Mouse (Mus musculus) kidney, embryonic 15.5 days (tissue): Measurements from ENCODE around the gene Hip1r. TPM values are rescaled to one million over a fixed set of nuclear protein-coding genes. Genes with fewer than 3 reads are reported as not detected.

Source experiments
- ATAC-seq: fragments of 200-750 bp; cut with Nextera tagmentation; replicated peaks from 2 replicates; pipeline ENCODE4 v1.8.0; 2017; ENCODE audit warnings: moderate TSS enrichment; ENCODE audit not compliant: low FRiP score
- H3K27ac ChIP-seq: fragments of 300-500 bp; sonication (generic); 2 replicates; pipeline ENCODE4 v1.5.1; 2015; ENCODE audit warnings: mild to moderate bottlenecking, inconsistent platforms
- H3K27me3 ChIP-seq: fragments of 300-500 bp; sonication (generic); 2 replicates; pipeline ENCODE4 v1.6.1; 2015; ENCODE audit warnings: inconsistent platforms
- H3K36me3 ChIP-seq: fragments of 300-500 bp; sonication (generic); 2 replicates; pipeline ENCODE4 v1.6.1; 2015; ENCODE audit warnings: inconsistent platforms
- H3K4me1 ChIP-seq: fragments of 300-500 bp; sonication (generic); 2 replicates; pipeline ENCODE4 v1.6.1; 2015; ENCODE audit warnings: inconsistent platforms
- H3K4me2 ChIP-seq: fragments of 300-500 bp; sonication (generic); 2 replicates; pipeline ENCODE4 v1.6.1; 2015; ENCODE audit warnings: moderate library complexity, mild to moderate bottlenecking, inconsistent platforms
- H3K4me3 ChIP-seq: fragments of 300-500 bp; sonication (generic); replicated peaks from 2 replicates; pipeline ENCODE4 v1.5.1; 2015; ENCODE audit warnings: mild to moderate bottlenecking, inconsistent platforms
- H3K9ac ChIP-seq: fragments of 300-500 bp; sonication (generic); 2 replicates; pipeline ENCODE4 v1.6.1; 2015; ENCODE audit warnings: mild to moderate bottlenecking, inconsistent platforms
- H3K9me3 ChIP-seq: fragments of 300-500 bp; sonication (generic); replicated peaks from 2 replicates; pipeline ENCODE4 v1.6.1; 2016; ENCODE audit warnings: inconsistent platforms
- WGBS: fragments of 180-500 bp; shearing (Covaris S2); methylation state at CpG from one replicate; pipeline ENCODE4 v1.1.7; 2015; ENCODE audit warnings: mixed read lengths; 5-methylcytosine and 5-hydroxymethylcytosine counted together
- polyA plus RNA-seq: library from polyadenylated mRNA; unstranded; fragments of >200 nt; fragmentation: Nextera tagmentation; extraction: Ambion mirVana; gene quantifications from 2 replicates; pipeline ENCODE4 v1.2.1, GENCODE M21; 2015

The Hip1r gene
- 18.2 and 20.0 TPM in 2 replicates for polyA plus RNA-seq

- Histone ChIP-seq H3K27ac (peak within 1 kb of the TSS; percentile 83), H3K36me3 (no peaks in the 10 kb centered on the region), H3K27me3 (peaks cover 2% of the 10 kb centered on the region; the same call in 1 of the 2 replicates), H3K9ac (peak within 1 kb of the TSS; percentile 73), H3K4me1 (peaks cover 56% of the 10 kb centered on the region), H3K9me3 (no peaks in the 10 kb centered on the region), H3K4me2 (peak within 1 kb of the TSS; percentile 92), H3K4me3 (peak within 1 kb of the TSS; percentile 79)
- under 1% methylated on average over 93 of the region's 106 CpGs for WGBS
- ATAC-seq, result peak; percentile 77
Measured at GRCm38 (mm10) chr5:123973299-123974178, at the start of gene Hip1r. Hip1r (plus strand) TSS chr5:123973628.

- no peak within 1 kb of the TSS for H3K9ac ChIP-seq
- no peak for ATAC-seq
- no peak within 1 kb of the TSS for H3K27ac ChIP-seq
- H3K36me3 ChIP-seq, result peaks cover 77% of the 10 kb centered on the region
- no peaks in the 10 kb centered on the region for H3K27me3 ChIP-seq
- 92% methylated on average over 9 of the region's 9 CpGs for WGBS
- no peak within 1 kb of the TSS for H3K4me2 ChIP-seq
- H3K4me1 ChIP-seq, result peaks cover 9% of the 10 kb centered on the region; the same call in 1 of the 2 replicates
- no peak within 1 kb of the TSS for H3K4me3 ChIP-seq
- no peaks in the 10 kb centered on the region for H3K9me3 ChIP-seq
Measured at GRCm38 (mm10) chr5:123927118-123927517, 46.3 kb upstream of the Hip1r start, which contains the start of gene Gm43518. Gm43518 (plus strand) TSS chr5:123927418.

GRCm38 (mm10) chr5:123930508-123930989 is 42.9 kb upstream of the Hip1r start, which contains the start of gene Ccdc62:
Ccdc62 (plus strand) TSS chr5:123930679.
- no peaks in the 10 kb centered on the region for H3K9me3 ChIP-seq
- H3K4me3 ChIP-seq, result peak within 1 kb of the TSS; percentile 75
- H3K4me2 ChIP-seq, result peak within 1 kb of the TSS; percentile 77
- peak within 1 kb of the TSS; percentile 93 for H3K27ac ChIP-seq
- peaks cover 43% of the 10 kb centered on the region for H3K36me3 ChIP-seq
- peak within 1 kb of the TSS; percentile 95 for H3K9ac ChIP-seq
- H3K4me1 ChIP-seq, result peaks cover 12% of the 10 kb centered on the region
- 0% methylated on average over 56 of the region's 56 CpGs for WGBS
- ATAC-seq, result peak; percentile 97
- no peaks in the 10 kb centered on the region for H3K27me3 ChIP-seq

GRCm38 (mm10) chr5:123931131-123931530 is 42.3 kb upstream of the Hip1r start:
- Histone ChIP-seq H3K36me3 (peaks cover 37% of the 10 kb centered on the region), H3K9me3 (no peaks in the 10 kb centered on the region), H3K9ac (peak overlapping the region; percentile 95), H3K4me3 (peak overlapping the region; percentile 75), H3K27me3 (no peaks in the 10 kb centered on the region), H3K27ac (peak overlapping the region; percentile 93), H3K4me1 (peaks cover 12% of the 10 kb centered on the region), H3K4me2 (peak overlapping the region; percentile 77)
- WGBS, result 46% methylated on average over 13 of the region's 13 CpGs
- peak; percentile 1; the same call in 1 of the 2 replicates for ATAC-seq

- no peak overlapping the region for H3K4me2 ChIP-seq
Measured at GRCm38 (mm10) chr5:123932927-123933326, 40.5 kb upstream of the Hip1r start.

GRCm38 (mm10) chr5:123933556-123933955 is 39.9 kb upstream of the Hip1r start:
- Histone ChIP-seq H3K4me2 (no peak overlapping the region), H3K9ac (no peak overlapping the region), H3K36me3 (peaks cover 13% of the 10 kb centered on the region), H3K4me3 (no peak overlapping the region), H3K27me3 (no peaks in the 10 kb centered on the region), H3K27ac (no peak overlapping the region), H3K4me1 (peaks cover 12% of the 10 kb centered on the region), H3K9me3 (no peaks in the 10 kb centered on the region)
- WGBS, result 88% methylated on average over 12 of the region's 12 CpGs
- no peak for ATAC-seq

More at GRCm38 (mm10) chr5:123932927-123933326, 40.5 kb upstream of the Hip1r start:
- Histone ChIP-seq H3K36me3 (peaks cover 19% of the 10 kb centered on the region), H3K4me3 (no peak overlapping the region), H3K9ac (no peak overlapping the region), H3K9me3 (no peaks in the 10 kb centered on the region), H3K27me3 (no peaks in the 10 kb centered on the region), H3K4me1 (peaks cover 12% of the 10 kb centered on the region), H3K27ac (no peak overlapping the region)
- no peak for ATAC-seq

- no peaks in the 10 kb centered on the region for H3K27me3 ChIP-seq
- H3K9ac ChIP-seq, result no peak overlapping the region
- ATAC-seq, result no peak
Measured at GRCm38 (mm10) chr5:123933957-123934591, 39.4 kb upstream of the Hip1r start.

GRCm38 (mm10) chr5:123935931-123936330 is 37.5 kb upstream of the Hip1r start:
- Histone ChIP-seq H3K27ac (no peak overlapping the region), H3K4me3 (no peak overlapping the region), H3K4me2 (no peak overlapping the region), H3K27me3 (no peaks in the 10 kb centered on the region), H3K36me3 (no peaks in the 10 kb centered on the region), H3K9ac (no peak overlapping the region), H3K4me1 (peaks cover 9% of the 10 kb centered on the region), H3K9me3 (no peaks in the 10 kb centered on the region)
- no peak for ATAC-seq
- WGBS, result 85% methylated on average over 5 of the region's 5 CpGs

More at GRCm38 (mm10) chr5:123933957-123934591, 39.4 kb upstream of the Hip1r start:
- H3K27ac ChIP-seq, result no peak overlapping the region
- H3K36me3 ChIP-seq, result peaks cover 8% of the 10 kb centered on the region; the same call in 1 of the 2 replicates
- no peak overlapping the region for H3K4me2 ChIP-seq
- H3K4me3 ChIP-seq, result no peak overlapping the region
- H3K9me3 ChIP-seq, result no peaks in the 10 kb centered on the region
- 33% methylated on average over 18 of the region's 18 CpGs for WGBS
- H3K4me1 ChIP-seq, result peaks cover 12% of the 10 kb centered on the region

GRCm38 (mm10) chr5:123938479-123938878 is 34.9 kb upstream of the Hip1r start:
- H3K9me3 ChIP-seq, result no peaks in the 10 kb centered on the region
- no peak overlapping the region for H3K4me3 ChIP-seq
- no peaks in the 10 kb centered on the region for H3K36me3 ChIP-seq
- peaks cover 3% of the 10 kb centered on the region; the same call in 1 of the 2 replicates for H3K4me1 ChIP-seq
- no peak for ATAC-seq
- H3K27ac ChIP-seq, result no peak overlapping the region
- no peak overlapping the region for H3K9ac ChIP-seq
- H3K4me2 ChIP-seq, result no peak overlapping the region
- no peaks in the 10 kb centered on the region for H3K27me3 ChIP-seq
- 87% methylated on average over 5 of the region's 5 CpGs for WGBS

- Histone ChIP-seq H3K4me1 (no peaks in the 10 kb centered on the region), H3K27ac (no peak overlapping the region), H3K27me3 (no peaks in the 10 kb centered on the region), H3K36me3 (no peaks in the 10 kb centered on the region), H3K9ac (no peak overlapping the region), H3K4me3 (no peak overlapping the region), H3K9me3 (no peaks in the 10 kb centered on the region), H3K4me2 (no peak overlapping the region)
- 53% methylated on average over 4 of the region's 4 CpGs for WGBS
- ATAC-seq, result no peak
Measured at GRCm38 (mm10) chr5:123946546-123946945, 26.9 kb upstream of the Hip1r start.

- H3K4me1 ChIP-seq, result no peaks in the 10 kb centered on the region
- H3K9ac ChIP-seq, result no peak overlapping the region
- H3K36me3 ChIP-seq, result no peaks in the 10 kb centered on the region
- no peak overlapping the region for H3K4me3 ChIP-seq
- WGBS, result 48% methylated on average over 7 of the region's 7 CpGs
- ATAC-seq, result no peak
- no peaks in the 10 kb centered on the region for H3K9me3 ChIP-seq
- no peaks in the 10 kb centered on the region for H3K27me3 ChIP-seq
- no peak overlapping the region for H3K27ac ChIP-seq
- H3K4me2 ChIP-seq, result no peak overlapping the region
Measured at GRCm38 (mm10) chr5:123947041-123947761, 26.2 kb upstream of the Hip1r start.
